Mouse (Mus musculus): ENCODE measurements around the gene Cped1. TPM values are rescaled to one million over a fixed set of nuclear protein-coding genes. Genes with fewer than 3 reads are reported as not detected.
"Not testable (repeated sequence)": the region's sequence is repeated elsewhere in the genome, so short reads cannot be mapped to it uniquely, and the experiment has no call there.

Cped1 gene
- total RNA-seq, 2 experiments from 2014 or later = 18.0 to 22.8 TPM

DNA sequence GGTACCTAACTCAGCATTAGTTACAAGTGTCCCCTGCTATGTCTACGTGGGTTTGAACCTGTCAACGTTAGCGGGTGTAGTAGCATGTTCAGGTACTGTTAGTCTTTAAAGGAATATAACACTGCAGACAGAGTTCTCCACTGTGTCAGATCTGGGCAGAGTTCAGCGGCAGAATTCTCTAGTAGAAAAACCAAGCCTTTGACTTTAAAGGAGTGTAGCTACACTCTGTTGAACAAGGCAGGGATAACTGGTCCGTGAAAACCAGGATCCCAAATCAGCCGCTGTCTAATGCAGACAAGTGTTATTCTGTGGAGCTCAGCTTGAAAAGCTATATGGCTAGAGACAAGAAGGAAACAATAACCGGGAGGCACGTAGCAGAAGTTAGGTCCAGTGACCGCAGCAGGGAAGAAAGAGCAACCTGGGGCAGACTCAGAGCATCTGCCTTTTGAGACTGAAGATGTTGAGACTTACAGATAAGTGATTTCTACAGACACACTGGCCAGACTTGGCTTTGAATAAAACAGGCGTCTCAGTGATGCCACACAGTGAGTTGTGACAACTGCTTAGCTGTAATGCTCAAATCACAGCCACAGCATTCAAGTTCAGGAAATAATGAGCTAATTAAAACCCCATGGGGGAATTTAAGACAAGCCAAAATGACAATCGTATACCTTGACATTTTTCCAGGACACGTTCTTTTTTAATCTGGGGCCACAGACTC, 219.5 kb downstream of the Cped1 start:
- intact Hi-C loops (cut with DNase I) = no loop called here
- DNase-seq (ENCODE audit: low spot score) = no peak

DNA sequence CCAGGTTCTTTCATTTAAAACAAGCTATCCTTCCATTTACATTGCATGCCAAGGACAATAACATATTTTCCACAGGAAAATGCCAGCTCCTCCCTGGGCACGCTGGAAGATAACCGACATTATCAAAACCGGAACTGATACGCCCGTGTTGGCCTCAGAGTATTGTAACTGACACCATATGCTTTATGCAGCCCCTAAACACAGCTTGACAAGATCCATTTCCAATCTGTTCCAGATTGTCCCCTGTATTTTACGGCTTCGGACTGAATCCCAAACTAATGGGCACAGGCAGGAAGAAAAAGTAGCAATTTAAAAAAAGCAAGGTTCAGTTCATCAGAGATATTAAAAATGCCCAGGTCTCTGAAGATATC, 220.0 kb downstream of the Cped1 start:
- DNase-seq (ENCODE audit: low spot score) = no peak
- intact Hi-C loops (cut with DNase I) = no loop called here

DNA sequence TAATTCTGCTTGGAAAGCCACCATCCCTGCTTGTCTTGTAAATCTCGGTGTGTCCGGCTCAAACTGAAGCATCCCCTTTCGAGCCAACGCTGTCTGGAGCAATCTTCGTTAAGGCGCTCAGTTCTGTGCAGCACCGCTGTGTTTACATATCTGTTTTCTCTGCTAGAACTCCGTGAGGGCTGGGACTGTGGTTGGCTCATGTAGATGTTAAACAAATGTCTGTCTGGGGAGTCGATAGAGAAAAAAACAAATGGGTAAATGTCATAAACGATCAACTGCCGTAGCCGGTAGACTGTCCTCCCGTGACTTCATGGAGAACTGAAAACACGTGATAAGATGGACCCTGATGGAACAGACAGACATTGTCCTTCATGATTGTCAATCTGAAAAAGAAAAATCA, 220.5 kb downstream of the Cped1 start:
- intact Hi-C loops (cut with DNase I) = no loop called here
- DNase-seq (ENCODE audit: low spot score) = no peak

DNA sequence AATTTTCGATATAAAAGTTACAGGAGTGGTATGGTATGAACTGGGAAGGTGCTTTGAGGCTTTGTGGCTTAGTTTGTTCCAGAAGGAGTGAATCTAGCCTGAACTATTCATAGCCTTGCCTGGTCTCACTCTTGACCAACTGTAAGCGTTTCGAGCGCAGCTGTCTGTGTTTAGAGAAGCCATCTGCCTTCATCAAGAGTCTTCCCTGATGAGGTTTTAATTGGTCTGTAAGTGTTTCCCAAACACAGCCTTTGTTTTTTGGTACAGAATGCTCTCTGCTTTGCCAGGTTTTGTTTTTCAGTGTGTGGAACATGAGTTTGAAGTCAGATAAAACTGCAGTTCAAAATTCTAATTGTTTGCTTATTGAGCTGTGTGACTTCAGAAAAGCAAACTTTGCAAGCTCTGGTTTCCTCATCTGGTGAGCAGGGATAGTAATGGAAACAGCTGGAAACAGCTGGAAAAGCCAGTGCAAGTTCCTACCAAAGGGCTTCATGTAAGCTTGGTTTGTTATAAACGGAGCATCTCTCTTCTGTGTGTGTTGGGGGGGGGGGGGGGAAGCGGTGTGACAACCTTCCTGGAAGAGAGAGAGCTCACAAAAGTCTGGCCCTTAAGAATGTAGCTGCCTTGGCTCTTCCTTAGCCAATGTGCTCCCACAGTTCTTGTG, 221.0 kb downstream of the Cped1 start:
- no peak for DNase-seq (ENCODE audit: low spot score)
- intact Hi-C loops (cut with DNase I) = no loop called here

DNA sequence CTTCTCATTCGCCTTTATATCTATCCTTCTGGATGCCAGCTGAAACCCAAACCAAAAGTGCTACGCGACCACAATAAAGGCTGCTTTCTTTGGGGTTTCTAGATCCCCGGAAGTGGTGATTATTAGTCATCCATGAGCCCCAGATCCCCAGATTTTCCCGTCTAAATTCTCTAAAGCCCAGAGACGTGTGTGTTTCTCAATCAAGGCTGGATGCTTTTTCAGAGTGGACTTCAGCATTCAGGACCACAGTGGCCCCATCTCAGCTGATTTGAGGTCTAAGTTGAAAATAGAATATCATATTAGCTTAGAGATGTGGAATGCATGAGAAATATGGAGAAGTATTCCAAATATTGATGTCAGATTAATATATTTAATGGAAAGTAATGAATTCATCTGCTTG, 226.4 kb downstream of the Cped1 start:
- intact Hi-C loops (cut with DNase I) = no loop called here
- no peak for DNase-seq (ENCODE audit: low spot score)

DNA sequence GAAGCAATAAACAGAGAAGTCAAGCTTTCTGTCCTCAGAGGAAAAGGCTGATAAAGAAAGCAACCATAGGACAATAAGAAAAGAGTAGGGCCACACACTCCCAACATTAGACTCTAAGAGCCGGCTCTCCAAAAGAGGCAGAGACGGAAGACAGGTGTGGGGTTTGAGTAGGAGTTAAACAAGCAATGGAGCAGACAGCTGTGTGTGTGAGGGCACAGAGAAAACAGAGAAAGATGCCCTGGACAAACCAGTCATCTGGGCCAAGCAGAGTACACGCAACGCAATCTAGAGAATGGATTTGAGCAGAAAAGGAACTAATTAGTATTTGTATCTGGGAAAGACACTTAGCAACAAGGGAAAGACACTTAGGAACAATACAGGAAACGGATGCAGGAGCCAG, 227.5 kb downstream of the Cped1 start:
- no peak for DNase-seq (ENCODE audit: low spot score)
- intact Hi-C loops (cut with DNase I) = no loop called here

DNA sequence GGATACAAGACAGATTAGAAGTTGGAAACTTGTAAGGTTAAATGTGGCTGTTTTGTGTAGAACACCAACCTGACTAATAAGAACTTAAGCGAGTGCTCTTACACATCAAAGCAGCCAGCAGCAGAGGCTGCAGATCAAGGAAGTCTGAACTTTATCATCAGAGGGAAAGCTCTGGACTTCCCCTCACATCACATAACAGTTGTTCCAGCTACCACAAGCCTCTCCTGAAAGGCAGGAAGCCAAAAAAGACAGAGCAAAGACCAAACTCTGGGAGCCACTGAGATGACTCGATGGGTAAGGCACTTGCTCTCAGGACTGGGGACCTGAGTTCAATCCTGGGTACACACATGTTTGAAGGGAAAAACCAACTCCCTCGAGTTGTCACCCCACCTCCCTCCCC, 228.1 kb downstream of the Cped1 start:
- intact Hi-C loops (cut with DNase I) = no loop called here
- no peak for DNase-seq (ENCODE audit: low spot score)

DNA sequence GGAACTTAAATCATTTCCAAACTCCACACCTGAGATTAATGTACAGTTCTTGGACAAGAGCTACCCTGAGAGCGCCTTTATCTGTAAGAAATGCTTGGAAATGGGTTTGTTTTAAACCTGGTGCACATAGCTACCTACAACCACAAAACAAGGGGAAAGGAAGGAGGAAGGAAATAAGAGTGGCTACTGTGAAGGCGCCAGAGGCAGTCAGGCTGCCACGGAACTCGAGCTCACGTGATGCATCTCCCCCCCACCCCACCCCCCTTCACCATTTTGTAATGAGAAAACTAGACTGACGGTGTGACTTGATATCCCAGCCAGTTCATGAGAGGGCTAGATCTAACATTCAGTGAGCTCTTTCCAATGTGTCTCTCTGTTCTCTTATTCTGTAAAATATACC, 228.9 kb downstream of the Cped1 start:
- no peak for DNase-seq (ENCODE audit: low spot score)
- intact Hi-C loops (cut with DNase I) = no loop called here

DNA sequence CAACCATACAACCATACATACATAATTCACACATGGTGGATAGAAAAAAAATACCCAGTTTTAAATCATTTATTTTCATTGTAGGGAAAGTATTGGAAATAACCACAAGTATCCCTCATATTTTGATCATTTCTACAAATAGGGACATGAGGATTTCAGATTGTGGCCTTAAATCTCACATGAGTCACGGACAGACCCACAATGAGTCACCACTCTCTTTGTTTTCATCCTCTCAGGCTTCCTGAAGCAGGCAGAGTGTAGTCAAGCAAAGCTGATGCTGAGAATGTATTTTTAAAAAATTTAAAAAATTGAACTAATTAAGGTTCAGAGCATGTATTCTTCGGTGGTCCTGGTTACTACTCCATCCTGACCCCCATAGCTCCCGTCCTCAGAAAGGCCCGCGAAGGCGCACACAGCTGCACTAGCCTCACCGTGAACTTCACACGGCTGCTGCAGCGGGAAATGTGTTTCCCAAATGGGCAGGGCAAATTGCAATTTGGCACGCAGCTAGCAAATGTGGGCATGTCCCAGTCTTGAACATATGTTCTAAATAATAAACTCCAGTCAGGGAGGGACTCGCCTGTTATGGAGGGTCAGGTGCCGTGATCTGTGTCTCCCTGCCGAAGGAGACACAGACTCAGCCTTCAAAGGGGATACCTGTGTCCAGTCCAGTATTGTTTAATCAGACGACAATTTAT, 230.7 kb downstream of the Cped1 start:
- DNase-seq (ENCODE audit: low spot score) = no peak
- intact Hi-C loops (cut with DNase I) = no loop called here

DNA sequence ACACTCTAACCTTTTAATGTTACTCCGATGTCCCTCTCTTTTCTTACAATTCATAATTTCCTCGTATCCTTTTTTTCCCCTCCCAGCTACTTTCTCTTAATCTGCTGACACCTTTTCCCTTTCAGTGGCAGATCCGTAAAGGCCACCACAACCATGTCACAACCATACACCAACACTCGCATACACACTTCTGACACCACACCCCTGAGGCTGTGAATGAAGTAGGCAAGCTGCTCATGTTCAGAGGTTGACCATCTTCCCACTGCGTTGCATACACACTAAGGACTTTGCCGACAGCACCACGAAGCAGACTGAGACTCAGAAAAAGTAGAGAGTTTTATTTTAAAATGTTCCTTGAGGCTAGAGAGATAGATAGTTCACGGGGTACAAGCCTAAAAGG, 235.4 kb downstream of the Cped1 start:
- intact Hi-C loops (cut with DNase I) = no loop called here
- no peak for DNase-seq (ENCODE audit: low spot score)

DNA sequence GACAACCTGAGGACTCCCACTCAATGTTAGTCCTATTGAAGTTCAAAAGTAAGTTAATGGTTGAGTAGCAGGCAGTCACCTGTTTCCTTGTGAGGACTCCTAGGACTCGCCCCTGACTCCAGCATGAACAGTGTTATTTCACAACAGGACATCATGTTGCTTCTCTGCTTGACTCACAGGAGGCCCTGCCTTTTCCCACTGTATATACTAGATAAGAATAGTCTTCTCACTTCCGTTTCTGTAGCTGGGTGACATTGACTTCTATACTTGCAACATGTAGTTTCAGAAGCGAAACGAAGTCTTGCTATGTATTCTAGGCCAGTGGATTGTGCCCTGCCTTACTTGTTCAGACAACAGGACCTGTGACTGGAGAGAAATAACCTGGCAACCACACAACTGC, 236.4 kb downstream of the Cped1 start:
- DNase-seq (ENCODE audit: low spot score) = no peak
- intact Hi-C loops (cut with DNase I) = no loop called here

DNA sequence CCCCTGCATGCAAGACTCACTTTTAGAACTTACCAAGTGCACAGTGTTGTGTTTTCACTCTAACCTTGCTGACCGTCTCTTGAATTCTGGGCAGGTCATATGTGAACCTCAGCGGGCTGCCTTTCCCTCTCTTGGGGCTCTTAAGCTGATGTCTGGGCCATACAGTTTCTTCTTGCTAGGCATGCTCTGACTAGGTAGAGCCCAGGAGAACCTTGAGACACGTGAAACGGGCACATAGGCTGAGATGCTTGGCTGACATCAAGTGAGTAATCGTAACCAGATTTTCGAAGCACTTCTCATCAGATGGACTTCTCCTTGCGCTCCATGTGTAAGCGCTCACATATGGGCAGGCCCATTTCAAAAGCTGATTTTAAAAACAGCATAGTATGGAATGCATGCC, 237.2 kb downstream of the Cped1 start:
- intact Hi-C loops (cut with DNase I) = no loop called here
- no peak for DNase-seq (ENCODE audit: low spot score)

DNA sequence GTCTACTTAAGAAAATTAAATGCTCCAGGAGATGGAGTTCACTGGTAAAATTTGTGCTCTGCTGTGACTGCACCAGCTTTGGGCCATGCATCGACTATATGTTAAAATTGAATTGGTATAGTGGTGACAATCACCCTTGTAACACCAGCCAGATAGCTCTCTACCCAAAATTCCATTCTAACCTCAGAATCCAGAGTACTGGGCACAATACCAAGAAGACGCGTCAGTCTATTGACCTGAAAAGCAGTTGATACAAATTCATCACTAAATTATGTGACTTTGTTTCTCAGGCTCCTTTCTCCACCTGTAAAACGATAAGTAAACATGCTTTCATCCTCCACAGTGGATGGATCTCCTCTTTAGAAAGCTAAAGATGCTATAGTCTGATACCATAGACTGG, 238.6 kb downstream of the Cped1 start:
- DNase-seq (ENCODE audit: low spot score) = no peak
- intact Hi-C loops (cut with DNase I) = no loop called here

DNA sequence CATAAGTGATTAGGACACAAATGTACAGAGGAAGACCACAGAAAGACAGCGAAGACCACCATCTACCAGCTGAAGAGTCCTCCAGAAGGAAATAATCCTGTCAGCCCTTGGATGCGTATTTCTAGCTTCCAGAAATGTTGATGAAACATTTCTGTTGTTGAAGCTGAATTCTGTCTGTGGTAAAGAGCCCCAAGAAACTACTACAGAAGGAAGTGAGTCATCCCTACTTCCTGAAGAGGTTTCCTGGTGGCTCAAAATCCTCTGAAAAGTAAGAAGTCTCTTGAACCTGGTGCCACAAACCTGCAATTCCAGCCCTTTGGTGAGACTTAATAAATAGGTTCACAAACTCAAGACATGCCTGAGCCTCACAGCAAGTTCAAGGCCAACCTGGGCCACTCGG, 245.5 kb downstream of the Cped1 start:
- intact Hi-C loops (cut with DNase I) = loop anchor here (5.0 kb wide), 1 partner anchor 69 kb away; no protein-coding TSS in a partner anchor
- DNase-seq (ENCODE audit: low spot score) = no peak

DNA sequence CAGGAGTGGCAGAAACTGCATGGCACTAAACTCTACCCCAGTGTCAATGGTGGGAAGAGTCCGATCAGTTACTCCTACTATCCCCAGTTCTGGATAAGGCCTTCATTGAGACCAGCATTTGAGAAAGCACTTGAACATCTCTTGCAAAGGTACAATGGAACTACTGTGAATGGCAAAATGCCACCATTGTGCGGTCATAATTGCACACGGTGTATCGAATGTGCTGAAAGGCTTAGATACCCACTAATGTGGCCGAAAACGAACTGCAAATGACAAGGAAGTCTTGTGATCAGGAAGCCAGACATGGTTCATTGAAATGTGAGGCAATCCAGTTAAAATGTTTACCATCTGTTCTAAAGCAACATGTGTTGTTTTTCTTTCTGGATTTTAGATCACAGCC, 247.8 kb downstream of the Cped1 start:
- DNase-seq (ENCODE audit: low spot score) = no peak

DNA sequence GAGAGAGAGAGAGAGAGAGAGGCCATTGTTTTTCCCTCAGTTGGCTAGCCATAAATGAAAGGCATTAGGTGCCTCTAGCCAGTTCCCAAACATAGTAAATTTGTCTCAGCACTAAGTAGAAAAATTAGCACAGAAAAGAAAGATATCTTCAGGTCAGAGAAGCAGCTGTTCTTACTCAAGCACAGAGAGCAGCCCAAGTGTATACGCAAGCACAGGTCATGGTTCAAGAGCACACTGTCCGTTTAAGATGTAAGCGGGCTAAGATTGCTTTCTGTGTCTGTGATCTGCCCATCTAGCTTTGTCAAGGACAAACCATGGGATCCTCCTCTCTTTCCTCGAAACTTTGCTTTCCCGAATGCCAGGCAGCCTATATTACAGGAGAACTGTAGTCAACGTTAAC, 249.4 kb downstream of the Cped1 start:
- DNase-seq (ENCODE audit: low spot score) = no peak
- intact Hi-C loops (cut with DNase I) = no loop called here

More for the DNA sequence above, 247.8 kb downstream of the Cped1 start:
- intact Hi-C loops (cut with DNase I) = loop anchor here (5.0 kb wide), 1 partner anchor 71 kb away; no protein-coding TSS in a partner anchor

DNA sequence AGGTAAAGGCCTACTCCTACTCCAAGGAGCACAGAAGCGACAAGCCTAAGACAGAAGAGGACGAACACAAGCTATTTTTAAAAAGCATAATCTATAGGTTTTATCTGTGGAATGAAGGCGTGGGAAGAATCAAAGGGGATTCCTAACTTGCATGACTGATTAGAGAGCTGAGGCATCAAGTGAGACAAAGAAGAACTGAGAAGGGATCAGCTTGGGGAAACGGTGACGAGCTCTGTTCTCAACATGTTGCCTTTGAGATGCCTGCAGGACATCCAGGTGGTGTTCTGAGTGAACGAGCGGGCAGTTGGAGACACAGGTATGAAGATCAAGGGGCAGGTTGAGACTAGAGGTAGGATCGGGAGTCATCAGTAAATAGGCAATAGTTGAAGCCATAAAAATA, 257.6 kb downstream of the Cped1 start:
- intact Hi-C loops (cut with DNase I) = no loop called here
- DNase-seq (ENCODE audit: low spot score) = no peak

DNA sequence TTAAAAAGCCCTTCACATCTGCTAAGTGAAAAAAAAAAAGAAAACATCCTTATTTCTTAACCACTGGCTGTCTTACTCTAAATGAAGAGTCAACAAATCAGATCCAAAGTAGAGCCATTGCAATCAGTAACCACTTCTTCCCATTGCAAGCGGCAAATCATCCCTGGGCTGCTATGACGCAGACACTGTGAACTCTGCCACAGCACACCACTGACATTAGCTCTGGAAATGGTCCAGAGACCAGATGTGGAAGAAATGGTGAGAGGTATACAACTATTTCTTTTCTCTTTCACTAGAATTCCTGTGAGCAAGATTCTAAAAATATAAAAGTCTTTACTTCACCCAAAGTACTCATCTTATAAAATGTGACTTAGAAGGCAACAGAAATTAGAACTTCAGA, 261.0 kb downstream of the Cped1 start:
- intact Hi-C loops (cut with DNase I) = no loop called here
- DNase-seq (ENCODE audit: low spot score) = no peak

DNA sequence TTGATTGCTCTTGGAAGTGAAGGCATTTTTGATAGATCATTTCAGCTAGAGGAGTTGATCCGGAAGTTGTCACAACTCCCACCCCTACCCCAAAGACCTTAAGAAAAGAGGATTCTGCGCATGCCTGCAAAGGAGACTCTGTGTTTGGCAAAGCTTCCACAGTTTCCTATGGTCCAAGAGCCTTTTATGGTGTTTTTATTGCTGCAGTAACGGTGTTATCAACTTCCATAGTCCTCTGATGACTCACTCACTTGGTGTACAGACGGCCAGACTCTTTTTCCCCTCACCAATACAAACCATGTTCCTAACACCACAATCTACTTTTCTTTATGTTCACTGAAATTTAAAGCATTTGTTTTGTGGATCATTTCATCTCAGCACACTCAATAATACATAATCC, 273.1 kb downstream of the Cped1 start:
- DNase-seq (ENCODE audit: low spot score) = no peak
- intact Hi-C loops (cut with DNase I) = no loop called here

DNA sequence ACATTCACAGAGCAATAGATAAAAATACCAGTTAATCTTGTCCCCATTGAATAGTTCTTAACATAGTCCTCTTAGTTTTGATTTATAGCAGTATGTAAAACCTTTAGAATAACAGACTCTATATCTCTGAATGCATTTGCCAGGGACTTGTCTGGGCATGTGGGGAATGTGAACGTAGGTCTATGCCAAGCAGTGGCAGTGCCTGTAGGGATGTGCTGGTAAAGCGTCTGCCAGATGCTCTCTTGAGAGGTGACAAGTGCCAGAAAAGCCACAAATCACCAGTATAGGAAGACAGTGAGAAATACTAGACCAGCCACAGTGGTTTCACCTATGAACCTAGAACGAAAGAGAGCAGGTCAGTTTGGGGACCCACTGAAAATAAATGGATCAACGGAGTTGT, 276.8 kb downstream of the Cped1 start:
- DNase-seq (ENCODE audit: low spot score) = no peak
- intact Hi-C loops (cut with DNase I) = no loop called here

DNA sequence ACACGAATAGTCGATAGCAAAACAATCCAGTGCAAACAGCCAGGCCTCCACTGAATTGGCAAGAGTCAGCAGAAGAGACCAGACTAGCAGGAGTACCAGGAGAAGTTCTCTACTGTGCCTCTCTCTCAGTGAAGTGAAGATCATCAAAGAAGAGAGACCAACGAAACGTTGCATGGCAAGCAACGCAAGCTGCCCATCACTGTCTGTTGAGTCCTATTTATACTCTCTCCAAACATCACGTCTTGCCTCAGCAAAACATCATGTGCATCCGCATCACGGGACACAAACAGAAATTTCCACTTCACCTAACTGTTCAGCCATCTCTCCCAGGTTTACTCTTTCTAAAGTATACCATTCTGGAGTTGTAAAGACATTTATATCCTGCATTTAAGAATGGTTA, 278.4 kb downstream of the Cped1 start:
- intact Hi-C loops (cut with DNase I); DNase-seq (ENCODE audit: low spot score): not testable (repeated sequence)
